Mouse (Mus musculus): ENCODE results near the gene Kcnk4. TPM values are rescaled to one million over a fixed set of nuclear protein-coding genes. Genes with fewer than 3 reads are reported as not detected.

Kcnk4 gene
- polyA plus RNA-seq, 1 experiment from 2014 or later, result 0.19 TPM

GRCm38 (mm10) chr19:6941372-6942248, 7.3 kb upstream of the Kcnk4 start, which contains the start of gene Bad:
Bad (plus strand) TSS chr19:6941861.
- Histone ChIP-seq H3K9me3 (replicated peaks) (no peaks in the 10 kb centered on the region), H3K36me3 (no peaks in the 10 kb centered on the region), H3K27ac (peak within 1 kb of the TSS; percentile 94), H3K4me1 (peaks cover 33% of the 10 kb centered on the region), H3K4me3 (peak within 1 kb of the TSS; percentile 85), H3K9ac (peak within 1 kb of the TSS; percentile 90), H3K4me2 (replicated peaks) (peak within 1 kb of the TSS; percentile 99), H3K27me3 (peaks cover 2% of the 10 kb centered on the region)
- WGBS, result under 1% methylated on average over 83 of the region's 83 CpGs
- peak; percentile 84 for ATAC-seq (ENCODE audit: low FRiP score)

- H3K9me3 ChIP-seq (replicated peaks), result no peaks in the 10 kb centered on the region
- H3K4me1 ChIP-seq, result peaks cover 33% of the 10 kb centered on the region
- peak overlapping the region; percentile 90 for H3K9ac ChIP-seq
- H3K4me3 ChIP-seq, result peak overlapping the region; percentile 85
- no peaks in the 10 kb centered on the region for H3K36me3 ChIP-seq
- peak overlapping the region; percentile 94 for H3K27ac ChIP-seq
- peak; percentile 42 for ATAC-seq (ENCODE audit: low FRiP score)
- 22% methylated on average over 29 of the region's 29 CpGs for WGBS
- H3K4me2 ChIP-seq (replicated peaks), result peak overlapping the region; percentile 99
- H3K27me3 ChIP-seq, result peaks cover 11% of the 10 kb centered on the region
These were observed 6.4 kb upstream of the Kcnk4 start for GRCm38 (mm10) chr19:6940396-6941351.

- Histone ChIP-seq H3K9me3 (replicated peaks) (no peaks in the 10 kb centered on the region), H3K27ac (no peak overlapping the region), H3K4me2 (replicated peaks) (peak overlapping the region; percentile 99), H3K4me3 (no peak overlapping the region), H3K4me1 (peaks cover 35% of the 10 kb centered on the region), H3K27me3 (peaks cover 24% of the 10 kb centered on the region), H3K36me3 (no peaks in the 10 kb centered on the region), H3K9ac (peak overlapping the region; percentile 38)
- 86% methylated on average over 20 of the region's 20 CpGs for WGBS
- no peak for ATAC-seq (ENCODE audit: low FRiP score)
These were observed 5.0 kb upstream of the Kcnk4 start for GRCm38 (mm10) chr19:6939106-6940002.

DNA sequence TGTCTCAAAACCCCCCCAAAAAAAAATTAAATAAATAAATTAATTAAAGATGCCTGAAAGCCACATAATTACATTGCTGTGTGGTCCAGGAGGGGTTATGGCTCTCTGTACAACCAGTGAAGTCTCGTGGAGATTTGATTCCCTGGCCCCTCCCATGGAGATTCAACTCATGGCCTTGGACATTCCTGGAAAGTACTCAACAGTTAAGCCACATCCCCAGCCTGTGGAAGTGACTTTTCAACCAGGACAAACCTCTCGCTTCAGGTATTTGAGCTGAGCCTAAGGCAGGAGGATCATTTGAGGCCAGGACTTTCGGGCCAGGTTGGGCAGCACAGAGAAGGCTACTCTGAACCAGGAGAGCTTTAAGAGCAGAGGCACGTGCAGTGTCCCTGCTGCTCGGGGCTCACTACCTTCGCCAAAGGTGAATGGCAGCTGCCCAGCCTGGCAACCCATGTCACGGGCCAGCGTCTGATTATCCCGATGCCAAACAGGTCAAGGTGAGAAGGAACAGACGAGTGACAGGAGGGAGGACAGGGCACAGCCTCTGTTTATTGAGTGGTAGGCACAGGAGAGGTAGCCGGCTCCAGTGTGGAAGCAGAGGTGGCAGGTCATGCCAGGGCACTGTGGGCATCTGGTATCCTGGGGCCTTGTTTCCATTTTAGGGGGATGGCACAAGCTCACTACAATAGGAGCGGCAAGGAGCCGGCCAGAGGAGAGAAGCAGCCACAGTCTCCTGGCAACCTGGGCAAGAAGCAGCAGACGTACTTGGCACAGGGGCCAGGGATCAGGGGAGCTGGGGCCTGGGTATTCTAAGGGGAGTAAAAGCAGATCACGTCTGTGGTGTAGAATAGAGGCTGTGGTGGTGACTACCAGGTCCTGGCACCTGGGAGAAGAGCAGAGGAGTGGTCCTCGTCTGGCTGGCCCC, 3.5 kb upstream of the Kcnk4 start:
- Histone ChIP-seq H3K27ac (no peak overlapping the region), H3K27me3 (peaks cover 39% of the 10 kb centered on the region), H3K9ac (no peak overlapping the region), H3K36me3 (no peaks in the 10 kb centered on the region), H3K4me3 (no peak overlapping the region), H3K4me1 (peaks cover 43% of the 10 kb centered on the region), H3K4me2 (replicated peaks) (no peak overlapping the region), H3K9me3 (replicated peaks) (no peaks in the 10 kb centered on the region)
- 77% methylated on average over 16 of the region's 16 CpGs for WGBS
- no peak for ATAC-seq (ENCODE audit: low FRiP score)

- Histone ChIP-seq H3K9me3 (replicated peaks) (no peaks in the 10 kb centered on the region), H3K27ac (no peak overlapping the region), H3K27me3 (peaks cover 54% of the 10 kb centered on the region), H3K9ac (no peak overlapping the region), H3K4me1 (peaks cover 40% of the 10 kb centered on the region), H3K36me3 (no peaks in the 10 kb centered on the region), H3K4me2 (replicated peaks) (no peak overlapping the region), H3K4me3 (no peak overlapping the region)
- ATAC-seq (ENCODE audit: low FRiP score), result no peak
- 19% methylated on average over 3 of the region's 3 CpGs for WGBS
These were observed 2.0 kb upstream of the Kcnk4 start for GRCm38 (mm10) chr19:6936299-6936698.

DNA sequence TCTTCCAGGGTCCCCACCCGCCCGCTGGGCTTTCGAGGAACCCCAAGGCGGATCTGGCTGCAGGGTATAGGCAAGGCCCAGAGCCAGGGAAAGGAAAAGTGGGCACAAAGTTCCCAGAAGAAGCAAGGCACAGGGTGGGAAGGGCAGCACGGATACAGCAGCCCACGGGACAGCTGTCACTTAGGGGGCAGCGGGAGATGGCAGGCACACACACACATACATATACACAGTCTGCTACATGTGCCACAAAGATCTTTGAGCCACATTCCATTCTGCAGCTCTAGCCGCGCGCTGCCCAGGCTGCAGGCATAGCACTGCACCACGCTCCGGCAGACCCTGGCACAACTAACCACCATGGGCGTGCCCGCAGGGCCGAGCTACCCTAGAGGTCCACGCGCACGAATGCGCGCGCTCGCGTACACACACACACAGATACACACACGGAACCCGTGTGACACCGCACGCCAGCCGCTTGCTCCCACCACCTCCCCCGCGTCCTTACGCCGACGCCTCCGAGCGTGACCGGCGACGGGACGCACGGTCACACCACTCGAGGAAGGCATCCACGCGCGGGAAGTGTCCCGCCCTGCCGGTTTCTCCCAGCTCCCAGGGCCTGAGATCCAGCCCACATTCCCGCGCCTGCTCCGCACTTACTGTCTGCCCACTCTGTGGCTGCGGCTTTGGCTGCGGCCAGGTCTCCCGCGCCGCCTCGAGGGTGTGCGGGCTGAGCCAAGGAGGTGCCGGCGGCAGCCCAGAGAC, 700 bp downstream of the Kcnk4 start:
- ATAC-seq (ENCODE audit: low FRiP score), result peak; percentile 49
- peaks cover 17% of the 10 kb centered on the region for H3K4me1 ChIP-seq
- no peaks in the 10 kb centered on the region for H3K36me3 ChIP-seq
- H3K9me3 ChIP-seq (replicated peaks), result no peaks in the 10 kb centered on the region
- H3K27me3 ChIP-seq, result peaks cover 78% of the 10 kb centered on the region
- WGBS, result 6% methylated on average over 56 of the region's 58 CpGs
- no peak overlapping the region for H3K27ac ChIP-seq
- H3K4me2 ChIP-seq (replicated peaks), result peak overlapping the region; percentile 54
- H3K4me3 ChIP-seq, result peak overlapping the region; percentile 32
- H3K9ac ChIP-seq, result peak overlapping the region; percentile 56

DNA sequence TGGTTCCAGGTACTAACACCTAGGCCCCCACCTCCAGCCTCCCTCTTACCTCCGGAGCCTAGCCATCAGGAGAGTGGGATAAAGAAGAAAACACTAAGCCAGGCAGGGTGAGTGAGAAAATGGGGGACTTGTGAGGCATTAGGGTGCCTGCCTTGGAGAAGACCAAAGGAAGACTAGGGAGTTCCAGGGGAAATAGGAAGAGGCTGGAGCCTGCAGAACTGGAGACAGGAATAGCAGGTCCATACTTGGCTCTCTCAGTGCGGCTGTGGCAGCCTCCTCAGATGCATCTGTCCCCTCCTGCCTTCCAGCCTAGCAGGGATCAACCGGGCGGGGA, 1.2 kb downstream of the Kcnk4 start:
- WGBS, result 18% methylated on average over 4 of the region's 4 CpGs
- no peaks in the 10 kb centered on the region for H3K36me3 ChIP-seq
- no peak overlapping the region for H3K9ac ChIP-seq
- H3K4me1 ChIP-seq, result peaks cover 15% of the 10 kb centered on the region
- peaks cover 82% of the 10 kb centered on the region for H3K27me3 ChIP-seq
- ATAC-seq (ENCODE audit: low FRiP score), result no peak
- H3K4me3 ChIP-seq, result 0 out of 2 replicates have a peak overlapping the region, but pooled peaks have one; percentile 32
- H3K9me3 ChIP-seq (replicated peaks), result no peaks in the 10 kb centered on the region
- no peak overlapping the region for H3K4me2 ChIP-seq (replicated peaks)
- no peak overlapping the region for H3K27ac ChIP-seq

GRCm38 (mm10) chr19:6932018-6932417, 2.3 kb downstream of the Kcnk4 start:
- peaks cover 14% of the 10 kb centered on the region for H3K4me1 ChIP-seq
- no peak overlapping the region for H3K4me3 ChIP-seq
- H3K9ac ChIP-seq, result no peak overlapping the region
- H3K4me2 ChIP-seq (replicated peaks), result no peak overlapping the region
- H3K36me3 ChIP-seq, result no peaks in the 10 kb centered on the region
- no peak for ATAC-seq (ENCODE audit: low FRiP score)
- 43% methylated on average over 1 of the region's 1 CpGs for WGBS
- peaks cover 92% of the 10 kb centered on the region for H3K27me3 ChIP-seq
- no peak overlapping the region for H3K27ac ChIP-seq
- H3K9me3 ChIP-seq (replicated peaks), result no peaks in the 10 kb centered on the region

GRCm38 (mm10) chr19:6931002-6931401, 3.3 kb downstream of the Kcnk4 start:
- Histone ChIP-seq H3K27me3 (peaks cover 97% of the 10 kb centered on the region), H3K36me3 (no peaks in the 10 kb centered on the region), H3K4me3 (no peak overlapping the region), H3K9ac (no peak overlapping the region), H3K4me1 (peaks cover 21% of the 10 kb centered on the region), H3K4me2 (replicated peaks) (no peak overlapping the region), H3K27ac (no peak overlapping the region), H3K9me3 (replicated peaks) (no peaks in the 10 kb centered on the region)
- ATAC-seq (ENCODE audit: low FRiP score), result no peak
- WGBS, result 0% methylated on average over 2 of the region's 2 CpGs

- Histone ChIP-seq H3K4me2 (replicated peaks) (no peak overlapping the region), H3K4me3 (no peak overlapping the region), H3K36me3 (no peaks in the 10 kb centered on the region), H3K27me3 (peaks cover 95% of the 10 kb centered on the region), H3K27ac (no peak overlapping the region), H3K4me1 (peaks cover 17% of the 10 kb centered on the region), H3K9ac (no peak overlapping the region), H3K9me3 (replicated peaks) (no peaks in the 10 kb centered on the region)
- 14% methylated on average over 9 of the region's 9 CpGs for WGBS
- ATAC-seq (ENCODE audit: low FRiP score), result no peak
These were observed 6.2 kb downstream of the Kcnk4 start for GRCm38 (mm10) chr19:6928080-6928479.
